ENCODE assay signal across 9 mouse cellular contexts in genomic region chr9:90700236-90701179, GRCm38 (mm10).
DNase-seq lines count a peak whose midpoint lies in the region; TF ChIP-seq lines count a peak whose summit lies in the region.
"Had no signal": no experiment of that assay in that cellular context is flagged by ENCODE, and none has a peak within 500 bp of the region (broad histone marks: within the 10 kb centered on the region; RNA-seq: fewer than 3 reads in every experiment).

No protein-coding gene starts in this region.

- H3K4me3 ChIP-seq in C2C12 (ENCODE audit: insufficient read depth, poor library complexity, severe bottlenecking), result no peak overlapping the region

- H3K27me3 ChIP-seq in C2C12 (ENCODE audit: control insufficient read depth, insufficient read depth, insufficient read length), result no peaks in the 10 kb centered on the region

- DNase-seq in heart, postnatal 10 days, result peak; percentile 12 to 14
- no peak for DNase-seq in heart, postnatal 25 days (ENCODE audit: low spot score)
- peak; percentile 42 to 53 for DNase-seq in cerebellum, postnatal 36 days
- peak; percentile 40 to 41 for DNase-seq in left cerebral cortex, postnatal 14 days (ENCODE audit: low spot score in 2 of 2)
- no peak for DNase-seq in gastrocnemius, postnatal 25 days
- no peak for DNase-seq in thymus, postnatal 10 days (ENCODE audit: low spot score in 2 of 2)
- no peak for DNase-seq in urinary bladder, postnatal 14 days (ENCODE audit: low spot score)

- TF ChIP-seq CTCF in C2C12 (IDR thresholded peaks at IDR 0.05; ENCODE audit: control insufficient read depth, insufficient read depth, insufficient read length), result peak; percentile 15

- no peaks in the 10 kb centered on the region for H3K79me3 ChIP-seq in C2C12 (ENCODE audit: low read depth)

- no peak overlapping the region for H3ac ChIP-seq in C2C12 (ENCODE audit: control insufficient read depth, insufficient read length, low read depth)

- intact Hi-C loops in heart, postnatal 10 days (cut with DNase I), result loop anchor here (5.0 kb wide), 1 partner anchor 592 kb away; no protein-coding TSS in a partner anchor
- intact Hi-C loops in heart, postnatal 25 days (cut with DNase I), result loop anchor here (5.0 kb wide), 1 partner anchor 592 kb away; no protein-coding TSS in a partner anchor
- intact Hi-C loops in left cerebral cortex, postnatal 14 days (cut with DNase I), result loop anchor here (5.0 kb wide), 2 partner anchors 1257 to 1347 kb away; no protein-coding TSS in a partner anchor

- H3K36me3 ChIP-seq in C2C12 (ENCODE audit: control insufficient read depth, insufficient read depth), result no peaks in the 10 kb centered on the region
- H3K36me3 ChIP-seq: G1E had no signal

- H3K79me2 ChIP-seq in C2C12 (ENCODE audit: control insufficient read depth, insufficient read depth), result no peaks in the 10 kb centered on the region

TF ChIP-seq in C2C12, 6 proteins besides CTCF, POLR2A, EP300 and RAD21:
- TF ChIP-seq MAX (IDR thresholded peaks at IDR 0.05) (no peak), FOSL1 (IDR thresholded peaks at IDR 0.05; ENCODE audit: insufficient read depth, low read length, poor library complexity, severe bottlenecking) (no peak), MYOD1 (IDR thresholded peaks at IDR 0.05; ENCODE audit: control insufficient read depth, insufficient read length, low read depth) (no peak), USF1 (IDR thresholded peaks at IDR 0.05; ENCODE audit: low read depth) (no peak)

Comparison
In these comparisons a context has a peak if more than half of its experiments do, and no peak if none do; other contexts are left out.
1. DNase-seq: peak in heart, postnatal 10 days (2 of 2), cerebellum, postnatal 36 days (2 of 2) and left cerebral cortex, postnatal 14 days (2 of 2); none in heart, postnatal 25 days (single experiment), gastrocnemius, postnatal 25 days (single experiment), thymus, postnatal 10 days (0 of 2) and urinary bladder, postnatal 14 days (single experiment).